In genomic region chr9:53673571-53673970, GRCm38 (mm10) we compare ENCODE assay signal across 9 mouse cellular contexts. TPM values are rescaled to one million over a fixed set of nuclear protein-coding genes. Genes with fewer than 3 reads are reported as not detected.
DNase-seq lines count a peak whose midpoint lies in the region; ATAC-seq and TF ChIP-seq lines count a peak whose summit lies in the region.
"Had no signal": no experiment of that assay in that cellular context is flagged by ENCODE, and none has a peak within 500 bp of the region (broad histone marks: within the 10 kb centered on the region; RNA-seq: fewer than 3 reads in every experiment).

No protein-coding gene starts in this region.

- intact Hi-C loops in left cerebral cortex, postnatal 14 days (cut with DNase I) = loop anchor here (10.0 kb wide), 1 partner anchor 151 kb away; no protein-coding TSS in a partner anchor

- ATAC-seq in kidney, embryonic 14.5 days (ENCODE audit: low FRiP score, low TSS enrichment) = no peak
- no peak for ATAC-seq in embryonic facial prominence, embryonic 11.5 days (replicated peaks; ENCODE audit: insufficient number of reproducible peaks, low FRiP score, low TSS enrichment, low read depth)
- peak; percentile 73 to 93 for ATAC-seq in hematopoietic stem cell, adult 5-6 weeks (replicated peaks in 1 of 2; ENCODE audit: insufficient read depth in 1 of 2, low FRiP score in 2 of 2, low TSS enrichment in 1 of 2, low read depth in 1 of 2, poor library complexity in 2 of 2, severe bottlenecking in 2 of 2)

- H3K27ac ChIP-seq in kidney, adult 2 months (ENCODE audit: insufficient read depth, low read depth, low read length) = no peak overlapping the region
- H3K27ac ChIP-seq in kidney, embryonic 14.5 days (ENCODE audit: low read depth, low read length) = no peak overlapping the region
- H3K27ac ChIP-seq in embryonic facial prominence, embryonic 11.5 days (replicated peaks; ENCODE audit: low read depth, low read length) = no peak overlapping the region
- H3K27ac ChIP-seq: stomach, embryonic 15.5 days had no signal

- TF ChIP-seq POLR2A in kidney, adult 2 months (IDR thresholded peaks at IDR 0.05; ENCODE audit: low read depth, low read length) = no peak

- H3K9me3 ChIP-seq in kidney, embryonic 14.5 days (ENCODE audit: control insufficient read depth, low read length) = no peaks in the 10 kb centered on the region; the same call in 1 of the 2 replicates
- no peaks in the 10 kb centered on the region for H3K9me3 ChIP-seq in embryonic facial prominence, embryonic 11.5 days (replicated peaks; ENCODE audit: control insufficient read depth, low read length)
- H3K9me3 ChIP-seq: stomach, embryonic 15.5 days had no signal

- no peaks in the 10 kb centered on the region for H3K27me3 ChIP-seq in kidney, adult 2 months (replicated peaks; ENCODE audit: control insufficient read depth, insufficient read depth, low read length)
- H3K27me3 ChIP-seq in kidney, embryonic 14.5 days (ENCODE audit: control insufficient read depth, insufficient read depth, low read length) = no peaks in the 10 kb centered on the region
- no peaks in the 10 kb centered on the region for H3K27me3 ChIP-seq in embryonic facial prominence, embryonic 11.5 days (ENCODE audit: control insufficient read depth, insufficient read depth, low read length)
- H3K27me3 ChIP-seq in splenic B cell, adult 2 months (ENCODE audit: control insufficient read depth, insufficient read depth, low read length, poor library complexity, severe bottlenecking) = no peaks in the 10 kb centered on the region
- H3K27me3 ChIP-seq: stomach, embryonic 15.5 days had no signal

- WGBS in kidney, adult 2 months = 19% methylated on average over 3 of the region's 3 CpGs
- WGBS in kidney, embryonic 14.5 days = 14% methylated on average over 3 of the region's 3 CpGs
- WGBS in embryonic facial prominence, embryonic 11.5 days = 18% methylated on average over 3 of the region's 3 CpGs

- H3K36me3 ChIP-seq in kidney, adult 2 months (ENCODE audit: control insufficient read depth, insufficient read depth, low read length) = no peaks in the 10 kb centered on the region
- no peaks in the 10 kb centered on the region for H3K36me3 ChIP-seq in kidney, embryonic 14.5 days (ENCODE audit: control insufficient read depth, insufficient read depth, low read length)
- H3K36me3 ChIP-seq in embryonic facial prominence, embryonic 11.5 days (replicated peaks; ENCODE audit: control insufficient read depth, insufficient read depth, low read depth, low read length) = no peaks in the 10 kb centered on the region
- no peaks in the 10 kb centered on the region for H3K36me3 ChIP-seq in splenic B cell, adult 2 months (ENCODE audit: control insufficient read depth, insufficient read depth, low read length, poor library complexity, severe bottlenecking)
- H3K36me3 ChIP-seq: stomach, embryonic 15.5 days had no signal

- no peak overlapping the region for H3K4me3 ChIP-seq in kidney, adult 2 months (ENCODE audit: insufficient read depth, low read depth, low read length)
- no peak overlapping the region for H3K4me3 ChIP-seq in kidney, embryonic 14.5 days (ENCODE audit: low read length)
- H3K4me3 ChIP-seq in embryonic facial prominence, embryonic 11.5 days (ENCODE audit: low read depth, low read length) = no peak overlapping the region
- H3K4me3 ChIP-seq: stomach, embryonic 15.5 days had no signal

- peaks cover 4% of the 10 kb centered on the region; the same call in 1 of the 2 replicates for H3K4me1 ChIP-seq in kidney, adult 2 months (ENCODE audit: control insufficient read depth, insufficient read depth, low read length)
- H3K4me1 ChIP-seq in kidney, embryonic 14.5 days (ENCODE audit: control insufficient read depth, insufficient read depth, low read length) = no peaks in the 10 kb centered on the region
- H3K4me1 ChIP-seq in embryonic facial prominence, embryonic 11.5 days (ENCODE audit: control insufficient read depth, insufficient read depth, low read length) = no peaks in the 10 kb centered on the region
- H3K4me1 ChIP-seq: stomach, embryonic 15.5 days had no signal

- H3K9ac ChIP-seq in kidney, embryonic 14.5 days (ENCODE audit: low read depth, low read length) = no peak overlapping the region
- no peak overlapping the region for H3K9ac ChIP-seq in embryonic facial prominence, embryonic 11.5 days (replicated peaks; ENCODE audit: low read length)
- H3K9ac ChIP-seq: stomach, embryonic 15.5 days had no signal

- peak; percentile 84 for TF ChIP-seq CTCF in kidney, adult 2 months (conservative IDR thresholded peaks at IDR 0.05; ENCODE audit: insufficient read depth, insufficient read length, low read depth, low read length)

- DNase-seq in kidney, adult 2 months = peak; percentile 85
- peak; percentile 85 for DNase-seq in adrenal gland, postnatal 14 days
- peak; percentile 71 for DNase-seq in embryonic facial prominence, embryonic 11.5 days (ENCODE audit: low spot score)
- DNase-seq in left cerebral cortex, postnatal 14 days (ENCODE audit: low spot score in 2 of 2) = peak; percentile 66 to 81
- DNase-seq in monocyte, adult 2 months (ENCODE audit: low read depth in 1 of 2, low spot score in 2 of 2) = peak; percentile 24 to 50
- peak; percentile 93 for DNase-seq in splenic B cell, adult 2 months (ENCODE audit: low read depth, low spot score)

- no peak overlapping the region for H3K4me2 ChIP-seq in kidney, embryonic 14.5 days (replicated peaks; ENCODE audit: low read depth, low read length)
- no peak overlapping the region for H3K4me2 ChIP-seq in embryonic facial prominence, embryonic 11.5 days (ENCODE audit: low read depth, low read length)
- H3K4me2 ChIP-seq: stomach, embryonic 15.5 days had no signal

RNA-seq across cellular contexts. Expression of gene Cul5, which starts 3.8 kb away (rescaled TPM):
- 4.2 and 5.4 TPM in 2 replicates for polyA plus RNA-seq in kidney, adult 2 months (2012; rRNA removed)
- 43.3 and 57.4 TPM in 2 replicates for polyA plus RNA-seq in kidney, embryonic 14.5 days (2014; fragmentation: Nextera tagmentation; extraction: Ambion mirVana)
- 34.2 and 35.1 TPM in 2 replicates for total RNA-seq in adrenal gland, postnatal 14 days (2021)
- polyA plus RNA-seq in embryonic facial prominence, embryonic 11.5 days (2014; fragmentation: Nextera tagmentation; extraction: Ambion mirVana) = 44.6 and 46.1 TPM in 2 replicates
- total RNA-seq in hematopoietic stem cell, adult 5-6 weeks (2017) = 61.7 and 81.6 TPM in 2 replicates
- 10 to 100 TPM; 51.0 to 54.4 TPM for total RNA-seq in left cerebral cortex, postnatal 14 days (2021)

RNA-seq across cellular contexts. Expression of gene Rab39, which starts 32.5 kb away (rescaled TPM):
- 0.08 and 0.11 TPM in 2 replicates for polyA plus RNA-seq in kidney, adult 2 months (2012; rRNA removed)
- 0.10 and 0.14 TPM in 2 replicates for polyA plus RNA-seq in kidney, embryonic 14.5 days (2014; fragmentation: Nextera tagmentation; extraction: Ambion mirVana)
- total RNA-seq in adrenal gland, postnatal 14 days (2021) = 0.67 and 0.79 TPM in 2 replicates
- polyA plus RNA-seq in embryonic facial prominence, embryonic 11.5 days (2014; fragmentation: Nextera tagmentation; extraction: Ambion mirVana) = 1.7 TPM in 2 replicates
- 0.56 and 0.60 TPM in 2 replicates for total RNA-seq in hematopoietic stem cell, adult 5-6 weeks (2017)
- 1 to 10 TPM; 1.4 TPM for total RNA-seq in left cerebral cortex, postnatal 14 days (2021)

Comparison
In these comparisons a context has a peak if more than half of its experiments do, and no peak if none do; other contexts are left out.
1. DNase-seq: peak in every context shown above with its lines; median percentile 93 in splenic B cell, adult 2 months; 85 in kidney, adult 2 months; 85 in adrenal gland, postnatal 14 days; 74 in left cerebral cortex, postnatal 14 days; 71 in embryonic facial prominence, embryonic 11.5 days; 37 in monocyte, adult 2 months.
2. ATAC-seq: peak in hematopoietic stem cell, adult 5-6 weeks (2 of 2); none in kidney, embryonic 14.5 days (single experiment) and embryonic facial prominence, embryonic 11.5 days (single experiment).